Mouse (Mus musculus): ENCODE measurements at regions not wholly inside any gene's neighbourhood (a gene's known extent, or its start where the extent isn't known, plus 50 kb on each side); places are given as distances from the start of the nearest gene placed in this dataset.

GRCm38 (mm10) chr5:4500599-4500998 is 257.2 kb downstream of the Fzd1 start:
- no peak for DNase-seq (ENCODE audit: low read depth, low spot score)

- DNase-seq (ENCODE audit: low read depth, low spot score): no peak
Measured at GRCm38 (mm10) chr5:4499036-4499435, 258.8 kb downstream of the Fzd1 start.

- DNase-seq (ENCODE audit: low read depth, low spot score): no peak
Measured at GRCm38 (mm10) chr5:4498425-4498824, 259.4 kb downstream of the Fzd1 start.

- no peak for DNase-seq (ENCODE audit: low read depth, low spot score)
Measured at GRCm38 (mm10) chr5:4496907-4497200, 261.0 kb downstream of the Fzd1 start.

- DNase-seq (ENCODE audit: low read depth, low spot score): no peak
Measured at GRCm38 (mm10) chr5:4496132-4496906, 261.5 kb downstream of the Fzd1 start.

- DNase-seq (ENCODE audit: low read depth, low spot score): no peak
Measured at GRCm38 (mm10) chr5:4495482-4495881, 262.4 kb downstream of the Fzd1 start.

- no peak for DNase-seq (ENCODE audit: low read depth, low spot score)
Measured at GRCm38 (mm10) chr5:4486391-4487132, 271.3 kb downstream of the Fzd1 start.

- DNase-seq (ENCODE audit: low read depth, low spot score): peak; percentile 75
Measured at GRCm38 (mm10) chr5:4485542-4486390, 272.1 kb downstream of the Fzd1 start.

- peak; percentile 58 for DNase-seq (ENCODE audit: low read depth, low spot score)
Measured at GRCm38 (mm10) chr5:4484780-4485179, 273.1 kb downstream of the Fzd1 start.

- no peak for DNase-seq (ENCODE audit: low read depth, low spot score)
Measured at GRCm38 (mm10) chr5:4484151-4484550, 273.7 kb downstream of the Fzd1 start.

- no peak for DNase-seq (ENCODE audit: low read depth, low spot score)
Measured at GRCm38 (mm10) chr5:4474255-4474654, 282.1 kb downstream of the Mterf1b start.

Data from forelimb bud, embryonic 11.5 days (tissue).